Mouse (Mus musculus): Measurements from ENCODE around the gene Rhoj. TPM values are rescaled to one million over a fixed set of nuclear protein-coding genes. Genes with fewer than 3 reads are reported as not detected.
"Not testable (repeated sequence)": the region's sequence is repeated elsewhere in the genome, so short reads cannot be mapped to it uniquely, and the experiment has no call there.

Rhoj gene
- polyA plus RNA-seq, 1 experiment from 2014 or later = 45.5 TPM

GRCm38 (mm10) chr12:75396616-75397015 lies 88.5 kb downstream of the Rhoj start:
- no peak overlapping the region for H3K27ac ChIP-seq
- H3K4me3 ChIP-seq = no peak overlapping the region
- 0 out of 2 replicates have a peak, but pooled peaks cover 8% of the 10 kb centered on the region for H3K4me1 ChIP-seq
- no peak for ATAC-seq (ENCODE audit: insufficient number of reproducible peaks, insufficient read depth, low FRiP score, low TSS enrichment)
- H3K36me3 ChIP-seq = no peaks in the 10 kb centered on the region
- no peak overlapping the region for H3K4me2 ChIP-seq (replicated peaks)
- 33% methylated on average over 3 of the region's 3 CpGs for WGBS
- H3K9me3 ChIP-seq = no peaks in the 10 kb centered on the region
- no peaks in the 10 kb centered on the region for H3K27me3 ChIP-seq
- no peak overlapping the region for H3K9ac ChIP-seq

- no peak overlapping the region for H3K4me3 ChIP-seq
Measured at GRCm38 (mm10) chr12:75397077-75397476, 89.0 kb downstream of the Rhoj start.

GRCm38 (mm10) chr12:75412964-75413363 lies 104.8 kb downstream of the Rhoj start:
- WGBS = 80% methylated on average over 9 of the region's 9 CpGs
- Histone ChIP-seq H3K4me3 (no peak overlapping the region), H3K9ac (no peak overlapping the region), H3K27ac (no peak overlapping the region), H3K4me2 (replicated peaks) (no peak overlapping the region), H3K27me3 (no peaks in the 10 kb centered on the region), H3K36me3 (no peaks in the 10 kb centered on the region), H3K4me1 (no peaks in the 10 kb centered on the region), H3K9me3 (no peaks in the 10 kb centered on the region)
- ATAC-seq (ENCODE audit: insufficient number of reproducible peaks, insufficient read depth, low FRiP score, low TSS enrichment) = no peak

More at GRCm38 (mm10) chr12:75397077-75397476, 89.0 kb downstream of the Rhoj start:
- Histone ChIP-seq H3K4me2 (replicated peaks) (no peak overlapping the region), H3K9ac (no peak overlapping the region), H3K27me3 (no peaks in the 10 kb centered on the region), H3K4me1 (0 out of 2 replicates have a peak, but pooled peaks cover 8% of the 10 kb centered on the region), H3K9me3 (no peaks in the 10 kb centered on the region), H3K36me3 (no peaks in the 10 kb centered on the region), H3K27ac (no peak overlapping the region)
- WGBS = 18% methylated on average over 7 of the region's 7 CpGs
- no peak for ATAC-seq (ENCODE audit: insufficient number of reproducible peaks, insufficient read depth, low FRiP score, low TSS enrichment)

GRCm38 (mm10) chr12:75414991-75415390 lies 106.9 kb downstream of the Rhoj start:
- WGBS = 70% methylated on average over 6 of the region's 6 CpGs
- no peak overlapping the region for H3K4me3 ChIP-seq
- H3K9ac ChIP-seq = no peak overlapping the region
- H3K9me3 ChIP-seq = no peaks in the 10 kb centered on the region
- no peaks in the 10 kb centered on the region for H3K27me3 ChIP-seq
- H3K4me2 ChIP-seq (replicated peaks) = no peak overlapping the region
- H3K4me1 ChIP-seq = no peaks in the 10 kb centered on the region
- no peak overlapping the region for H3K27ac ChIP-seq
- no peak for ATAC-seq (ENCODE audit: insufficient number of reproducible peaks, insufficient read depth, low FRiP score, low TSS enrichment)
- no peaks in the 10 kb centered on the region for H3K36me3 ChIP-seq

GRCm38 (mm10) chr12:75416681-75417080 lies 108.6 kb downstream of the Rhoj start, which contains the start of gene Gphb5:
Gene Gphb5 (minus strand): TSS chr12:75416781.
- WGBS = 86% methylated on average over 4 of the region's 4 CpGs
- Histone ChIP-seq H3K4me2 (replicated peaks) (no peak within 1 kb of the TSS), H3K9me3 (no peaks in the 10 kb centered on the region), H3K36me3 (no peaks in the 10 kb centered on the region), H3K4me3 (no peak within 1 kb of the TSS), H3K27ac (no peak within 1 kb of the TSS), H3K4me1 (no peaks in the 10 kb centered on the region), H3K9ac (no peak within 1 kb of the TSS), H3K27me3 (no peaks in the 10 kb centered on the region)
- no peak for ATAC-seq (ENCODE audit: insufficient number of reproducible peaks, insufficient read depth, low FRiP score, low TSS enrichment)

GRCm38 (mm10) chr12:75424359-75424758 lies 116.2 kb downstream of the Rhoj start:
- Histone ChIP-seq H3K9me3 (no peaks in the 10 kb centered on the region), H3K9ac (no peak overlapping the region), H3K4me2 (replicated peaks) (no peak overlapping the region), H3K4me1 (0 out of 2 replicates have a peak, but pooled peaks cover 5% of the 10 kb centered on the region), H3K36me3 (no peaks in the 10 kb centered on the region), H3K4me3 (no peak overlapping the region), H3K27me3 (no peaks in the 10 kb centered on the region), H3K27ac (no peak overlapping the region)
- WGBS = 67% methylated on average over 7 of the region's 7 CpGs
- ATAC-seq (ENCODE audit: insufficient number of reproducible peaks, insufficient read depth, low FRiP score, low TSS enrichment) = no peak

GRCm38 (mm10) chr12:75424817-75425216 lies 116.7 kb downstream of the Rhoj start:
- Histone ChIP-seq H3K4me1 (0 out of 2 replicates have a peak, but pooled peaks cover 5% of the 10 kb centered on the region), H3K36me3 (no peaks in the 10 kb centered on the region), H3K4me2 (replicated peaks) (no peak overlapping the region), H3K27me3 (no peaks in the 10 kb centered on the region), H3K27ac (no peak overlapping the region), H3K4me3 (no peak overlapping the region), H3K9ac (no peak overlapping the region), H3K9me3 (no peaks in the 10 kb centered on the region)
- ATAC-seq (ENCODE audit: insufficient number of reproducible peaks, insufficient read depth, low FRiP score, low TSS enrichment) = no peak
- WGBS = 82% methylated on average over 4 of the region's 4 CpGs

- WGBS = 86% methylated on average over 7 of the region's 7 CpGs
- 0 out of 2 replicates have a peak, but pooled peaks cover 5% of the 10 kb centered on the region for H3K4me1 ChIP-seq
- H3K9ac ChIP-seq = no peak overlapping the region
- no peak for ATAC-seq (ENCODE audit: insufficient number of reproducible peaks, insufficient read depth, low FRiP score, low TSS enrichment)
- H3K36me3 ChIP-seq = no peaks in the 10 kb centered on the region
- no peak overlapping the region for H3K4me3 ChIP-seq
- no peak overlapping the region for H3K27ac ChIP-seq
- H3K27me3 ChIP-seq = no peaks in the 10 kb centered on the region
- no peak overlapping the region for H3K4me2 ChIP-seq (replicated peaks)
- no peaks in the 10 kb centered on the region for H3K9me3 ChIP-seq
Measured at GRCm38 (mm10) chr12:75425882-75426281, 117.8 kb downstream of the Rhoj start.

GRCm38 (mm10) chr12:75428719-75429118 lies 120.6 kb downstream of the Rhoj start:
- 0 out of 2 replicates have a peak, but pooled peaks have one; percentile 52 for ATAC-seq (ENCODE audit: insufficient number of reproducible peaks, insufficient read depth, low FRiP score, low TSS enrichment)
- H3K27ac ChIP-seq = no peak overlapping the region
- 60% methylated on average over 6 of the region's 6 CpGs for WGBS
- H3K4me3 ChIP-seq = no peak overlapping the region
- no peak overlapping the region for H3K9ac ChIP-seq
- 0 out of 2 replicates have a peak, but pooled peaks cover 2% of the 10 kb centered on the region for H3K4me1 ChIP-seq
- no peaks in the 10 kb centered on the region for H3K36me3 ChIP-seq
- H3K4me2 ChIP-seq (replicated peaks) = no peak overlapping the region
- no peaks in the 10 kb centered on the region for H3K9me3 ChIP-seq
- no peaks in the 10 kb centered on the region for H3K27me3 ChIP-seq

GRCm38 (mm10) chr12:75429685-75430396 lies 121.7 kb downstream of the Rhoj start:
- 82% methylated on average over 1 of the region's 1 CpGs for WGBS
- H3K9ac ChIP-seq = no peak overlapping the region
- H3K9me3 ChIP-seq = no peaks in the 10 kb centered on the region
- H3K4me1 ChIP-seq = no peaks in the 10 kb centered on the region
- H3K4me2 ChIP-seq (replicated peaks) = no peak overlapping the region
- H3K27me3 ChIP-seq = no peaks in the 10 kb centered on the region
- H3K27ac ChIP-seq = no peak overlapping the region
- H3K36me3 ChIP-seq = no peaks in the 10 kb centered on the region
- H3K4me3 ChIP-seq = no peak overlapping the region
- no peak for ATAC-seq (ENCODE audit: insufficient number of reproducible peaks, insufficient read depth, low FRiP score, low TSS enrichment)

GRCm38 (mm10) chr12:75432400-75432799 lies 124.3 kb downstream of the Rhoj start:
- H3K4me3 ChIP-seq; H3K9me3 ChIP-seq; H3K4me2 ChIP-seq (replicated peaks); H3K27ac ChIP-seq; ATAC-seq (ENCODE audit: insufficient number of reproducible peaks, insufficient read depth, low FRiP score, low TSS enrichment); H3K9ac ChIP-seq; H3K4me1 ChIP-seq; H3K36me3 ChIP-seq; H3K27me3 ChIP-seq: not testable (repeated sequence)
- WGBS = 76% methylated on average over 6 of the region's 6 CpGs

- no peak overlapping the region for H3K9ac ChIP-seq
- H3K27ac ChIP-seq = no peak overlapping the region
- H3K4me2 ChIP-seq (replicated peaks) = no peak overlapping the region
- H3K9me3 ChIP-seq = no peaks in the 10 kb centered on the region
- H3K4me1 ChIP-seq = no peaks in the 10 kb centered on the region
- 91% methylated on average over 7 of the region's 7 CpGs for WGBS
- ATAC-seq (ENCODE audit: insufficient number of reproducible peaks, insufficient read depth, low FRiP score, low TSS enrichment) = no peak
- no peak overlapping the region for H3K4me3 ChIP-seq
- H3K27me3 ChIP-seq = no peaks in the 10 kb centered on the region
- peaks cover 2% of the 10 kb centered on the region; the same call in 1 of the 2 replicates for H3K36me3 ChIP-seq
Measured at GRCm38 (mm10) chr12:75446245-75446644, 138.1 kb downstream of the Rhoj start.

All from embryonic facial prominence, embryonic 12.5 days (tissue).